Mouse (Mus musculus) hindbrain, embryonic 16.5 days (tissue): ENCODE measurements around the gene Stard8. TPM values are rescaled to one million over a fixed set of nuclear protein-coding genes. Genes with fewer than 3 reads are reported as not detected.

Experiments
- ATAC-seq: fragments of 200-750 bp; cut with Nextera tagmentation; 2 replicates; pipeline ENCODE4 v1.8.0; 2017; ENCODE audit warnings: moderate TSS enrichment, moderate library complexity
- H3K27ac ChIP-seq: fragments of 300-500 bp; sonication (generic); 2 replicates; pipeline ENCODE4 v1.5.1; 2014; ENCODE audit warnings: low read depth, mild to moderate bottlenecking, control low read depth, low read length, moderate library complexity
- H3K27me3 ChIP-seq: fragments of 300-500 bp; sonication (generic); replicated peaks from 2 replicates; pipeline ENCODE4 v1.6.1; 2014; ENCODE audit warnings: low read length; ENCODE audit not compliant: control insufficient read depth, insufficient read depth
- H3K36me3 ChIP-seq: fragments of 300-500 bp; sonication (generic); 2 replicates; pipeline ENCODE4 v1.6.1; 2014; ENCODE audit warnings: mild to moderate bottlenecking, low read length, moderate library complexity, mixed read lengths; ENCODE audit not compliant: control insufficient read depth, insufficient read depth
- H3K4me1 ChIP-seq: fragments of 300-500 bp; sonication (generic); 2 replicates; pipeline ENCODE4 v1.6.1; 2014; ENCODE audit warnings: low read depth, low read length; ENCODE audit not compliant: control insufficient read depth, insufficient read depth
- H3K4me2 ChIP-seq: fragments of 300-500 bp; sonication (generic); 2 replicates; pipeline ENCODE4 v1.6.1; 2014; ENCODE audit warnings: mild to moderate bottlenecking, low read length, control low read depth, moderate library complexity
- H3K4me3 ChIP-seq: fragments of 300-500 bp; sonication (generic); 2 replicates; pipeline ENCODE4 v1.5.1; 2014; ENCODE audit warnings: mild to moderate bottlenecking, low read length, control low read depth, moderate library complexity
- H3K9ac ChIP-seq: fragments of 300-500 bp; sonication (generic); 2 replicates; pipeline ENCODE4 v1.6.1; 2014; ENCODE audit warnings: low read depth, mild to moderate bottlenecking, control low read depth, low read length, moderate library complexity
- H3K9me3 ChIP-seq: fragments of 300-500 bp; sonication (generic); 2 replicates; pipeline ENCODE4 v1.6.1; 2014; ENCODE audit warnings: mild to moderate bottlenecking, low read length, moderate library complexity; ENCODE audit not compliant: control insufficient read depth
- WGBS: fragments of 180-500 bp; shearing (Covaris S2); extraction: QIAGEN DNeasy Blood & Tissue Kit; methylation state at CpG from one replicate; pipeline ENCODE4 v1.1.7; 2014; 5-methylcytosine and 5-hydroxymethylcytosine counted together
- polyA plus RNA-seq: library from polyadenylated mRNA; unstranded; fragments of >200 nt; fragmentation: Nextera tagmentation; extraction: Ambion mirVana; gene quantifications from 2 replicates; pipeline ENCODE4 v1.2.1, GENCODE M21; 2015

Gene Stard8
- polyA plus RNA-seq, 1 experiment from 2014 or later: 4.1 TPM

- Histone ChIP-seq H3K4me3 (peak overlapping the region; percentile 52), H3K36me3 (no peaks in the 10 kb centered on the region), H3K9me3 (no peaks in the 10 kb centered on the region), H3K9ac (peak overlapping the region; percentile 64), H3K4me2 (peak overlapping the region; percentile 84), H3K27ac (no peak overlapping the region), H3K4me1 (no peaks in the 10 kb centered on the region; the same call in 1 of the 2 replicates), H3K27me3 (peaks cover 25% of the 10 kb centered on the region)
- 20% methylated on average over 31 of the region's 31 CpGs for WGBS
- peak; percentile 99 for ATAC-seq
These were observed 39.5 kb downstream of the Stard8 start for GRCm38 (mm10) chrX:99042451-99042951.

GRCm38 (mm10) chrX:99043275-99043674 lies 40.2 kb downstream of the Stard8 start:
- Histone ChIP-seq H3K4me3 (peak overlapping the region; percentile 52), H3K4me1 (no peaks in the 10 kb centered on the region; the same call in 1 of the 2 replicates), H3K9me3 (no peaks in the 10 kb centered on the region), H3K27ac (no peak overlapping the region), H3K36me3 (no peaks in the 10 kb centered on the region), H3K9ac (no peak overlapping the region), H3K27me3 (peaks cover 25% of the 10 kb centered on the region), H3K4me2 (peak overlapping the region; percentile 84)
- no peak for ATAC-seq
- WGBS: 36% methylated on average over 6 of the region's 6 CpGs

GRCm38 (mm10) chrX:99043739-99044138 lies 40.7 kb downstream of the Stard8 start:
- WGBS: 79% methylated on average over 5 of the region's 5 CpGs
- H3K9me3 ChIP-seq: no peaks in the 10 kb centered on the region
- peaks cover 25% of the 10 kb centered on the region for H3K27me3 ChIP-seq
- H3K4me3 ChIP-seq: no peak overlapping the region
- H3K36me3 ChIP-seq: no peaks in the 10 kb centered on the region
- H3K9ac ChIP-seq: no peak overlapping the region
- peak overlapping the region; percentile 15; the same call in 1 of the 2 replicates for H3K4me2 ChIP-seq
- no peaks in the 10 kb centered on the region; the same call in 1 of the 2 replicates for H3K4me1 ChIP-seq
- no peak overlapping the region for H3K27ac ChIP-seq
- ATAC-seq: no peak

- no peak overlapping the region for H3K9ac ChIP-seq
- no peaks in the 10 kb centered on the region for H3K9me3 ChIP-seq
- no peak overlapping the region for H3K27ac ChIP-seq
- H3K4me1 ChIP-seq: no peaks in the 10 kb centered on the region; the same call in 1 of the 2 replicates
- peaks cover 25% of the 10 kb centered on the region for H3K27me3 ChIP-seq
- ATAC-seq: no peak
- H3K4me3 ChIP-seq: no peak overlapping the region
- H3K36me3 ChIP-seq: no peaks in the 10 kb centered on the region
- WGBS: 68% methylated on average over 7 of the region's 7 CpGs
- H3K4me2 ChIP-seq: no peak overlapping the region
These were observed 42.3 kb downstream of the Stard8 start for GRCm38 (mm10) chrX:99045315-99045714.

GRCm38 (mm10) chrX:99046360-99047055 lies 43.5 kb downstream of the Stard8 start:
- Histone ChIP-seq H3K4me2 (no peak overlapping the region), H3K9ac (no peak overlapping the region), H3K36me3 (no peaks in the 10 kb centered on the region), H3K4me3 (no peak overlapping the region), H3K27ac (no peak overlapping the region), H3K4me1 (no peaks in the 10 kb centered on the region; the same call in 1 of the 2 replicates), H3K9me3 (no peaks in the 10 kb centered on the region), H3K27me3 (peaks cover 22% of the 10 kb centered on the region)
- no peak for ATAC-seq
- WGBS: 69% methylated on average over 5 of the region's 5 CpGs

GRCm38 (mm10) chrX:99048111-99048510 lies 45.1 kb downstream of the Stard8 start:
- Histone ChIP-seq H3K36me3 (no peaks in the 10 kb centered on the region), H3K27me3 (peaks cover 14% of the 10 kb centered on the region), H3K9me3 (no peaks in the 10 kb centered on the region), H3K4me3 (no peak overlapping the region), H3K27ac (no peak overlapping the region), H3K4me2 (no peak overlapping the region), H3K9ac (no peak overlapping the region), H3K4me1 (no peaks in the 10 kb centered on the region; the same call in 1 of the 2 replicates)
- 49% methylated on average over 4 of the region's 4 CpGs for WGBS
- no peak for ATAC-seq

- H3K9ac ChIP-seq: no peak overlapping the region
- no peaks in the 10 kb centered on the region for H3K9me3 ChIP-seq
- ATAC-seq: no peak
- no peak overlapping the region for H3K4me3 ChIP-seq
- peaks cover 3% of the 10 kb centered on the region for H3K27me3 ChIP-seq
- H3K4me1 ChIP-seq: no peaks in the 10 kb centered on the region
- H3K27ac ChIP-seq: no peak overlapping the region
- 75% methylated on average over 5 of the region's 5 CpGs for WGBS
- no peaks in the 10 kb centered on the region for H3K36me3 ChIP-seq
- H3K4me2 ChIP-seq: no peak overlapping the region
These were observed 46.2 kb downstream of the Stard8 start for GRCm38 (mm10) chrX:99049247-99049646.

GRCm38 (mm10) chrX:99050736-99051481 lies 47.9 kb downstream of the Stard8 start:
- Histone ChIP-seq H3K4me2 (no peak overlapping the region), H3K9ac (no peak overlapping the region), H3K4me3 (no peak overlapping the region), H3K27ac (no peak overlapping the region), H3K4me1 (no peaks in the 10 kb centered on the region), H3K27me3 (no peaks in the 10 kb centered on the region; the same call in 1 of the 2 replicates), H3K9me3 (no peaks in the 10 kb centered on the region), H3K36me3 (no peaks in the 10 kb centered on the region)
- ATAC-seq: no peak
- 82% methylated on average over 10 of the region's 10 CpGs for WGBS

- Histone ChIP-seq H3K27me3 (no peaks in the 10 kb centered on the region), H3K36me3 (no peaks in the 10 kb centered on the region), H3K9me3 (0 out of 2 replicates have a peak, but pooled peaks cover 3% of the 10 kb centered on the region), H3K9ac (no peak overlapping the region), H3K27ac (no peak overlapping the region), H3K4me2 (no peak overlapping the region), H3K4me1 (no peaks in the 10 kb centered on the region), H3K4me3 (no peak overlapping the region)
- no peak for ATAC-seq
- 78% methylated on average over 7 of the region's 7 CpGs for WGBS
These were observed 49.2 kb downstream of the Stard8 start for GRCm38 (mm10) chrX:99052255-99052654.
